Comparison of ENCODE assay signal across 20 mouse cellular contexts in the genomic region with DNA sequence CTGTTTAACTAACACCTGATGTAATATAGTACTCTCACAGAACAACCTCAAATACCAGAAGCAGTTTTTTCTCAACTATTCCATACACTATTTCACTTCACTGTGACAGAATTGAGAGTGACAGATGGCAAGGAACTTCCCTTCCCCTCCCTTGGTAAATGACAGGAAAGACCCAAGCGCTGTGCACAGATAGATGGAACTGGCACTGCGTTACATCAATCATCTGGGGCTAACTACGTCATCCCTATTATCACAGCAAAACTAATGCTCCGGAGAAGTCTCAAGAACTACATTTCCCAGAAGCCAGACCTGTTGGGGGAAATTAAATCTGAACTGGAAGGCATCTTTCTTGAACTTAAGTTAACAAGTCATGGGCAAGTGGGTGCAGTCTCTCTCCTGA.
"Had no signal": no experiment of that assay in that cellular context is flagged by ENCODE, and none has a peak within 500 bp of the region (broad histone marks: within the 10 kb centered on the region; RNA-seq: fewer than 3 reads in every experiment).

No protein-coding gene starts in this region.

- H3K4me2 ChIP-seq: limb, embryonic 13.5 days; liver, embryonic 12.5 days; liver, embryonic 15.5 days; lung, embryonic 15.5 days; midbrain, embryonic 13.5 days; neural tube, embryonic 12.5 days; neural tube, embryonic 15.5 days had no signal

- H3K27ac ChIP-seq: kidney, postnatal 0 days; layer of hippocampus, adult 2 months; limb, embryonic 10.5 days; limb, embryonic 13.5 days; liver, embryonic 12.5 days; liver, embryonic 15.5 days; lung, embryonic 15.5 days; midbrain, embryonic 10.5 days; midbrain, embryonic 13.5 days; neural tube, embryonic 12.5 days; neural tube, embryonic 15.5 days had no signal

- H3K36me3 ChIP-seq: limb, embryonic 10.5 days; limb, embryonic 13.5 days; liver, embryonic 12.5 days; liver, embryonic 15.5 days; lung, embryonic 15.5 days; midbrain, embryonic 10.5 days; midbrain, embryonic 13.5 days; neural tube, embryonic 12.5 days; neural tube, embryonic 15.5 days had no signal

- H3K9ac ChIP-seq: limb, embryonic 13.5 days; liver, embryonic 12.5 days; liver, embryonic 15.5 days; lung, embryonic 15.5 days; midbrain, embryonic 13.5 days; neural tube, embryonic 12.5 days; neural tube, embryonic 15.5 days had no signal

- H3K4me3 ChIP-seq: layer of hippocampus, adult 2 months; limb, embryonic 10.5 days; limb, embryonic 13.5 days; liver, embryonic 12.5 days; liver, embryonic 15.5 days; lung, embryonic 15.5 days; megakaryocyte, embryonic 14.5 days; midbrain, embryonic 10.5 days; midbrain, embryonic 13.5 days; neural tube, embryonic 12.5 days; neural tube, embryonic 15.5 days had no signal

- H3K9me3 ChIP-seq: limb, embryonic 10.5 days; limb, embryonic 13.5 days; liver, embryonic 12.5 days; liver, embryonic 15.5 days; lung, embryonic 15.5 days; midbrain, embryonic 10.5 days; midbrain, embryonic 13.5 days; neural tube, embryonic 12.5 days; neural tube, embryonic 15.5 days had no signal

- ATAC-seq: liver, embryonic 12.5 days; midbrain, embryonic 13.5 days had no signal

- H3K4me1 ChIP-seq: limb, embryonic 10.5 days; limb, embryonic 13.5 days; liver, embryonic 12.5 days; liver, embryonic 15.5 days; lung, embryonic 15.5 days; megakaryocyte, embryonic 14.5 days; neural tube, embryonic 15.5 days had no signal

- DNase-seq: kidney, postnatal 25 days; layer of hippocampus, adult 9-11 months; liver; lung, adult 18-20 months; lung, postnatal 10 days; lung, postnatal 36 days; thymus, adult 18-20 months; thymus, postnatal 36 days had no signal

- H3K27me3 ChIP-seq: limb, embryonic 13.5 days; liver, embryonic 12.5 days; liver, embryonic 15.5 days; lung, embryonic 15.5 days; megakaryocyte, embryonic 14.5 days; midbrain, embryonic 13.5 days; neural tube, embryonic 12.5 days; neural tube, embryonic 15.5 days had no signal
